ENCODE assay signal across 9 mouse cellular contexts in genomic region chr6:120858217-120858711, GRCm38 (mm10). TPM values are rescaled to one million over a fixed set of nuclear protein-coding genes. Genes with fewer than 3 reads are reported as not detected.
DNase-seq lines count a peak whose midpoint lies in the region; ATAC-seq and TF ChIP-seq lines count a peak whose summit lies in the region.
"Had no signal": no experiment of that assay in that cellular context is flagged by ENCODE, and none has a peak within 500 bp of the region (broad histone marks: within the 10 kb centered on the region; RNA-seq: fewer than 3 reads in every experiment).

No protein-coding gene starts in this region.

- no peak overlapping the region for H3K4me3 ChIP-seq in heart, embryonic 13.5 days
- H3K4me3 ChIP-seq in forebrain, embryonic 12.5 days (replicated peaks), result no peak overlapping the region
- no peak overlapping the region for H3K4me3 ChIP-seq in midbrain, postnatal 0 days (ENCODE audit: low read depth, low read length)
- no peak overlapping the region for H3K4me3 ChIP-seq in heart, embryonic 10.5 days
- H3K4me3 ChIP-seq in thymus, adult 2 months (ENCODE audit: control insufficient read depth, insufficient read depth, low read length), result no peak overlapping the region

- H3K9ac ChIP-seq in heart, embryonic 13.5 days, result no peak overlapping the region
- H3K9ac ChIP-seq in forebrain, embryonic 12.5 days, result no peak overlapping the region
- H3K9ac ChIP-seq in midbrain, postnatal 0 days (replicated peaks; ENCODE audit: low read length, poor library complexity, severe bottlenecking), result no peak overlapping the region
- H3K9ac ChIP-seq: lung, embryonic 14.5 days had no signal

- 0 out of 2 replicates have a peak, but pooled peaks have one; percentile 16 for ATAC-seq in heart, embryonic 13.5 days (ENCODE audit: extremely low read depth, insufficient number of reproducible peaks, low FRiP score, low TSS enrichment)
- ATAC-seq in forebrain, embryonic 12.5 days (ENCODE audit: low FRiP score), result peak; percentile 80
- ATAC-seq in midbrain, postnatal 0 days (ENCODE audit: low FRiP score), result peak; percentile 63; the same call in 1 of the 2 replicates

- peaks cover 46% of the 10 kb centered on the region for H3K36me3 ChIP-seq in heart, embryonic 13.5 days
- H3K36me3 ChIP-seq in forebrain, embryonic 12.5 days (replicated peaks), result peaks cover 30% of the 10 kb centered on the region
- H3K36me3 ChIP-seq in midbrain, postnatal 0 days (ENCODE audit: insufficient read depth, low read length), result 0 out of 2 replicates have a peak, but pooled peaks cover 5% of the 10 kb centered on the region
- H3K36me3 ChIP-seq in heart, embryonic 10.5 days, result peaks cover 41% of the 10 kb centered on the region
- peaks cover 7% of the 10 kb centered on the region; the same call in 1 of the 2 replicates for H3K36me3 ChIP-seq in thymus, adult 2 months (ENCODE audit: control insufficient read depth, insufficient read depth, low read length)

- H3K27ac ChIP-seq in heart, embryonic 13.5 days (replicated peaks), result no peak overlapping the region
- H3K27ac ChIP-seq in forebrain, embryonic 12.5 days, result peak overlapping the region; percentile 63
- H3K27ac ChIP-seq in midbrain, postnatal 0 days (ENCODE audit: low read depth, low read length), result no peak overlapping the region
- H3K27ac ChIP-seq in heart, embryonic 10.5 days, result no peak overlapping the region
- H3K27ac ChIP-seq in thymus, adult 2 months (ENCODE audit: control insufficient read depth, insufficient read depth, low read length), result no peak overlapping the region

- H3K4me2 ChIP-seq in heart, embryonic 13.5 days, result no peak overlapping the region
- H3K4me2 ChIP-seq in forebrain, embryonic 12.5 days, result no peak overlapping the region
- no peak overlapping the region for H3K4me2 ChIP-seq in midbrain, postnatal 0 days (ENCODE audit: low read depth, low read length, poor library complexity, severe bottlenecking)
- H3K4me2 ChIP-seq: lung, embryonic 14.5 days had no signal

- TF ChIP-seq CTCF in midbrain, postnatal 0 days (IDR thresholded peaks at IDR 0.05), result no peak
- no peak for TF ChIP-seq CTCF in thymus, adult 2 months (IDR thresholded peaks at IDR 0.05; ENCODE audit: borderline replicate concordance, control insufficient read depth, extremely low read depth, insufficient read depth, low read length, poor library complexity)

- whole genome bisulfite sequencing in heart, embryonic 13.5 days, result 71% methylated on average over 8 of the region's 8 CpGs
- WGBS in forebrain, embryonic 12.5 days, result 25% methylated on average over 8 of the region's 8 CpGs
- 21% methylated on average over 8 of the region's 8 CpGs for WGBS in midbrain, postnatal 0 days
- WGBS in heart, embryonic 10.5 days, result 74% methylated on average over 8 of the region's 8 CpGs
- 96% methylated on average over 8 of the region's 8 CpGs for WGBS in thymus, adult 2 months

- no peaks in the 10 kb centered on the region for H3K9me3 ChIP-seq in heart, embryonic 13.5 days
- no peaks in the 10 kb centered on the region for H3K9me3 ChIP-seq in forebrain, embryonic 12.5 days
- H3K9me3 ChIP-seq in midbrain, postnatal 0 days (ENCODE audit: low read length), result no peaks in the 10 kb centered on the region
- peaks cover 2% of the 10 kb centered on the region; the same call in 1 of the 2 replicates for H3K9me3 ChIP-seq in heart, embryonic 10.5 days

- H3K4me1 ChIP-seq in heart, embryonic 13.5 days, result peaks cover 33% of the 10 kb centered on the region
- peaks cover 8% of the 10 kb centered on the region for H3K4me1 ChIP-seq in forebrain, embryonic 12.5 days
- no peaks in the 10 kb centered on the region for H3K4me1 ChIP-seq in midbrain, postnatal 0 days (ENCODE audit: insufficient read depth, low read length)
- H3K4me1 ChIP-seq in heart, embryonic 10.5 days, result peaks cover 17% of the 10 kb centered on the region; the same call in 1 of the 2 replicates
- no peaks in the 10 kb centered on the region for H3K4me1 ChIP-seq in thymus, adult 2 months (replicated peaks; ENCODE audit: control insufficient read depth, insufficient read depth, low read length)

- H3K27me3 ChIP-seq in heart, embryonic 13.5 days (replicated peaks), result no peaks in the 10 kb centered on the region
- H3K27me3 ChIP-seq in forebrain, embryonic 12.5 days, result no peaks in the 10 kb centered on the region
- no peaks in the 10 kb centered on the region for H3K27me3 ChIP-seq in midbrain, postnatal 0 days (ENCODE audit: insufficient read depth, low read length)
- H3K27me3 ChIP-seq in heart, embryonic 10.5 days (ENCODE audit: insufficient read depth, poor library complexity, severe bottlenecking), result no peaks in the 10 kb centered on the region
- no peaks in the 10 kb centered on the region for H3K27me3 ChIP-seq in thymus, adult 2 months (ENCODE audit: control insufficient read depth, insufficient read depth, low read length)

- TF ChIP-seq POLR2A in thymus, adult 2 months (IDR thresholded peaks at IDR 0.05; ENCODE audit: control insufficient read depth, extremely low read depth, insufficient read depth, low read length, poor library complexity), result no peak

- no peak for DNase-seq in heart, adult 18-20 months
- peak; percentile 79 for DNase-seq in layer of hippocampus, adult 9-11 months
- DNase-seq in midbrain, postnatal 0 days (ENCODE audit: low spot score), result peak; percentile 89
- DNase-seq in heart, embryonic 10.5 days (ENCODE audit: low spot score), result no peak
- no peak for DNase-seq in thymus, adult 2 months
- no peak for DNase-seq in adrenal gland, adult 8-10 months
- DNase-seq: lung, embryonic 14.5 days had no signal

RNA-seq across cellular contexts. Expression of gene Bcl2l13, which starts 22.3 kb away (rescaled TPM):
- polyA plus RNA-seq in heart, embryonic 13.5 days (2015; fragmentation: Nextera tagmentation; extraction: Ambion mirVana), result 26.5 and 27.1 TPM in 2 replicates
- total RNA-seq in heart, adult 18-20 months (2021), result 10 to 100 TPM; 78.0 to 86.7 TPM
- 45.6 and 49.6 TPM in 2 replicates for polyA plus RNA-seq in forebrain, embryonic 12.5 days (2016; fragmentation: Nextera tagmentation; extraction: Ambion mirVana)
- total RNA-seq in midbrain, postnatal 0 days (2014; rRNA removed), result 133 and 210 TPM in 2 replicates
- 19.0 and 21.9 TPM in 2 replicates for polyA plus RNA-seq in midbrain, postnatal 0 days (2015; fragmentation: Nextera tagmentation; extraction: Ambion mirVana)
- 30.9 and 36.8 TPM in 2 replicates for polyA plus RNA-seq in heart, embryonic 10.5 days (2016; fragmentation: Nextera tagmentation; extraction: Ambion mirVana)
- 43.5 and 48.0 TPM in 2 replicates for polyA plus RNA-seq in thymus, adult 2 months (2012; rRNA removed)
- 10 to 100 TPM; 48.4 to 58.4 (median 55.5) TPM for total RNA-seq in adrenal gland, adult 8-10 months (2022)

RNA-seq across cellular contexts. Expression of gene Atp6v1e1, which starts 35.7 kb away (rescaled TPM):
- 135 and 136 TPM in 2 replicates for polyA plus RNA-seq in heart, embryonic 13.5 days (2015; fragmentation: Nextera tagmentation; extraction: Ambion mirVana)
- 100 to 1,000 TPM; 168 to 174 TPM for total RNA-seq in heart, adult 18-20 months (2021)
- polyA plus RNA-seq in forebrain, embryonic 12.5 days (2016; fragmentation: Nextera tagmentation; extraction: Ambion mirVana), result 146 and 154 TPM in 2 replicates
- 251 and 264 TPM in 2 replicates for total RNA-seq in midbrain, postnatal 0 days (2014; rRNA removed)
- 333 and 346 TPM in 2 replicates for polyA plus RNA-seq in midbrain, postnatal 0 days (2015; fragmentation: Nextera tagmentation; extraction: Ambion mirVana)
- 135 and 144 TPM in 2 replicates for polyA plus RNA-seq in heart, embryonic 10.5 days (2016; fragmentation: Nextera tagmentation; extraction: Ambion mirVana)
- 122 and 136 TPM in 2 replicates for polyA plus RNA-seq in thymus, adult 2 months (2012; rRNA removed)
- 100 to 1,000 TPM; 289 to 469 (median 399) TPM for total RNA-seq in adrenal gland, adult 8-10 months (2022)

RNA-seq across cellular contexts. Expression of gene Bid, which starts 58.4 kb away (rescaled TPM):
- 8.3 and 10.7 TPM in 2 replicates for polyA plus RNA-seq in heart, embryonic 13.5 days (2015; fragmentation: Nextera tagmentation; extraction: Ambion mirVana)
- total RNA-seq in heart, adult 18-20 months (2021), result 1 to 10 TPM in 1 of 2 experiments, under 1 TPM in 1; 0.97 to 1.3 TPM
- polyA plus RNA-seq in forebrain, embryonic 12.5 days (2016; fragmentation: Nextera tagmentation; extraction: Ambion mirVana), result 15.3 and 15.6 TPM in 2 replicates
- 36.3 and 40.0 TPM in 2 replicates for total RNA-seq in midbrain, postnatal 0 days (2014; rRNA removed)
- polyA plus RNA-seq in midbrain, postnatal 0 days (2015; fragmentation: Nextera tagmentation; extraction: Ambion mirVana), result 55.6 and 58.7 TPM in 2 replicates
- 12.7 and 16.5 TPM in 2 replicates for polyA plus RNA-seq in heart, embryonic 10.5 days (2016; fragmentation: Nextera tagmentation; extraction: Ambion mirVana)
- 36.5 and 43.1 TPM in 2 replicates for polyA plus RNA-seq in thymus, adult 2 months (2012; rRNA removed)
- total RNA-seq in adrenal gland, adult 8-10 months (2022), result 1 to 10 TPM; 3.9 to 9.2 (median 4.7) TPM

Comparison
In these comparisons a context has a peak if more than half of its experiments do, and no peak if none do; other contexts are left out.
1. ATAC-seq: peak in every context shown above with its lines; median percentile 80 in forebrain, embryonic 12.5 days; 63 in midbrain, postnatal 0 days; 16 in heart, embryonic 13.5 days.
2. DNase-seq: peak in layer of hippocampus, adult 9-11 months (single experiment) and midbrain, postnatal 0 days (single experiment); none in heart, adult 18-20 months (0 of 2), heart, embryonic 10.5 days (single experiment), thymus, adult 2 months (single experiment) and adrenal gland, adult 8-10 months (single experiment).